Mouse (Mus musculus): ENCODE data around the gene Btaf1. TPM values are rescaled to one million over a fixed set of nuclear protein-coding genes. Genes with fewer than 3 reads are reported as not detected.
A peak's percentile ranks its signal among the peaks of the same experiment; 100 is the strongest.

Btaf1 gene
- total and polyA plus RNA-seq, 2 experiments from 2014 or later, result 3.5 to 16.9 TPM

DNA sequence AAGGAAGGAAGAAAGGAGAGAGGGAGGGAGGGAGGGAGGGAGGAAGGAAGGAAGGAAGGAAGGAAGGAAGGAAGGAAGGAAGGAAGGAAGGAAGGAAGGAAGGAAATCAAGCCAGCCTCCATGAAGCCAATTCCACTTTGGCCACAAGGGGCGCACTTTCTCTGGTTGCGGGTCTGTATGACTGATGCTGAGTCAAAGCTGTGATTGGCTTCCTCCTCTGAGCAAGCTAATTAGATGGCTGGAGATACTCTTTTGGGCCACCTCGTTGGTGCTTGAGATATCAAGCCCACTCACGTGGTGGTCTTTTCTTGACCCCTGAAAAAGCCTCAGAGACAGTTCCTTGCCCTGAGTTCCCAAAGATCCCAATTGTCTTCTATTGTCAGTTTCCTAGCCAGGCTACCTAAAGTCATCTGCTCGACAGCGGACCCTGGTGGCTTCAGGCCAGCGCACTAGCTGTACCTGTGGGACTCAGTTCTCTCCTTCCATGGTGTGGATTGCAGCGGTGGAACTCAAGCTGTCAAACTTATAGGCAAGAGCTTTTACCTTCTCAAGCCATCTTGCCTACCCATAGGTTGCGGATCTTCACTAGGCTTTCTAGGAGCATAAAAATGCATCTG is 16.1 kb upstream of the Btaf1 start:
- WGBS, result 21% methylated on average over 9 of the region's 9 CpGs
- no peaks in the 10 kb centered on the region for H3K36me3 ChIP-seq (ENCODE audit: insufficient read depth, low read length)
- ATAC-seq, result peak; percentile 41; the same call in 1 of the 2 replicates
- no peak overlapping the region for H3K4me2 ChIP-seq (ENCODE audit: low read depth, low read length)
- H3K9ac ChIP-seq (replicated peaks; ENCODE audit: low read length), result no peak overlapping the region
- no peak overlapping the region for H3K4me3 ChIP-seq (ENCODE audit: low read length)
- H3K27ac ChIP-seq, result no peak overlapping the region
- H3K27me3 ChIP-seq (ENCODE audit: insufficient read depth, low read length), result no peaks in the 10 kb centered on the region
- DNase-seq (ENCODE audit: low spot score), result peak; percentile 83
- H3K4me1 ChIP-seq (ENCODE audit: insufficient read depth, low read length), result peaks cover 3% of the 10 kb centered on the region; the same call in 1 of the 2 replicates
- TF ChIP-seq CTCF (IDR thresholded peaks at IDR 0.05; ENCODE audit: low read depth), result peak; percentile 80
- no peaks in the 10 kb centered on the region for H3K9me3 ChIP-seq (ENCODE audit: low read length)

DNA sequence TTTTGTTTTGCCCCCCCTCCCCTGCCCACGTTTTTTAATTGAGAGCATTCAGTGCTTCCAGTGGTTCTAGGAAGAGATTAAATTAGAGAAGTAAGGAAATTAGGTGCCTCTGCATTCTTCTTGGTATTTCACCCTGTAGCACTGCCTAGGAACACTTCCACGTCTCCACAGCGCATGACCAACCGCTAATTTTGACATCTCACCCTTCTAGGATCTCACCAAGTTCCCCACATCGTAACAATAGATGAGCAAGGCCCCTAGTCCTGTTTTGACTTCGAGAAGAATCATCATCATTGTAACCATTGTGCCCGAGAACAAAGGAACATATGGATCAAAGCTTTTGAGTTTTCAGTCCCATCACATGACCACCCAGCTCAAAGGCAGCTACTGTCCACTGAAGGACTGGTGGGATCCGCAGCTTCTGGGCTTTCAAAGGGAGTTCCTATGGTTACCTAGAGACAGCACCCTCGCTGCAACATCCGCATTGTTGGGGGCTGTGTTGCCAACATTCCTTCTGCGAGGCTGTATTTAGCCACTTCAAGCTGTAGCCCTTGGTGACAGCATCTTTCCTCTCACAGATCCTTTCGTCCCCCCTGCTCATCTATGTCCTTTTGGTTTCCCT is 15.3 kb upstream of the Btaf1 start:
- ATAC-seq (peak; percentile 95), DNase-seq (ENCODE audit: low spot score) (peak; percentile 75)
- Histone ChIP-seq H3K9me3 (ENCODE audit: low read length) (no peaks in the 10 kb centered on the region), H3K36me3 (ENCODE audit: insufficient read depth, low read length) (no peaks in the 10 kb centered on the region), H3K27ac (no peak overlapping the region), H3K4me3 (ENCODE audit: low read length) (no peak overlapping the region), H3K4me1 (ENCODE audit: insufficient read depth, low read length) (peaks cover 3% of the 10 kb centered on the region; the same call in 1 of the 2 replicates), H3K9ac (replicated peaks; ENCODE audit: low read length) (no peak overlapping the region), H3K27me3 (ENCODE audit: insufficient read depth, low read length) (no peaks in the 10 kb centered on the region), H3K4me2 (ENCODE audit: low read depth, low read length) (peak overlapping the region; percentile 3)
- 10% methylated on average over 12 of the region's 12 CpGs for WGBS
- no peak for TF ChIP-seq CTCF (IDR thresholded peaks at IDR 0.05; ENCODE audit: low read depth)

DNA sequence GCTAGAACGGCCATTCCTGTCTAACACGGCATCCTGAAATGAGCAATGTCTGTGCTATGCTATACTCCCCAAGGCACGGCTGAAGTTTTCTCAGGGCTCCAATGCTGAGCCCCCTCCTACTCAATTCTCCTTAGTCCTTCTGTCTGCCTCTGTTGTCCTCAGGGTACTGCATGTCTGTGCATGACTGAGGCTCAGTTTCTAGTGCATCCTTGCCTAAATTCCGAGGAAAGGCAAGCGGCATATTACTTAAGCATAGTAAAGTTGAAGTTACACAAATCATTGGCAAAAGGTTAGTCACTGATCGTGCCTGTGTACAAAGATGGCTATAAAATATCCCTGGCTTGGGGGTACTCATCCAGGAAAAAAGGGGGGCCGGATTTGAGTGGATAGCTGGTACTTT is 12.8 kb upstream of the Btaf1 start:
- DNase-seq (ENCODE audit: low spot score), result no peak
- H3K4me3 ChIP-seq (ENCODE audit: low read length), result no peak overlapping the region

GRCm38 (mm10) chr19:36916206-36916605 is 9.7 kb upstream of the Btaf1 start:
- DNase-seq (ENCODE audit: low spot score), result peak; percentile 43
- H3K27ac ChIP-seq, result peak overlapping the region; percentile 41; the same call in 1 of the 2 replicates

More for the DNA sequence above, 12.8 kb upstream of the Btaf1 start:
- TF ChIP-seq CTCF (IDR thresholded peaks at IDR 0.05; ENCODE audit: low read depth), result no peak
- H3K9ac ChIP-seq (replicated peaks; ENCODE audit: low read length), result no peak overlapping the region
- H3K4me2 ChIP-seq (ENCODE audit: low read depth, low read length), result no peak overlapping the region
- no peak overlapping the region for H3K27ac ChIP-seq
- no peaks in the 10 kb centered on the region for H3K9me3 ChIP-seq (ENCODE audit: low read length)
- 72% methylated on average over 7 of the region's 7 CpGs for WGBS
- no peak for ATAC-seq
- H3K36me3 ChIP-seq (ENCODE audit: insufficient read depth, low read length), result no peaks in the 10 kb centered on the region
- H3K27me3 ChIP-seq (ENCODE audit: insufficient read depth, low read length), result no peaks in the 10 kb centered on the region
- H3K4me1 ChIP-seq (ENCODE audit: insufficient read depth, low read length), result peaks cover 3% of the 10 kb centered on the region; the same call in 1 of the 2 replicates

DNA sequence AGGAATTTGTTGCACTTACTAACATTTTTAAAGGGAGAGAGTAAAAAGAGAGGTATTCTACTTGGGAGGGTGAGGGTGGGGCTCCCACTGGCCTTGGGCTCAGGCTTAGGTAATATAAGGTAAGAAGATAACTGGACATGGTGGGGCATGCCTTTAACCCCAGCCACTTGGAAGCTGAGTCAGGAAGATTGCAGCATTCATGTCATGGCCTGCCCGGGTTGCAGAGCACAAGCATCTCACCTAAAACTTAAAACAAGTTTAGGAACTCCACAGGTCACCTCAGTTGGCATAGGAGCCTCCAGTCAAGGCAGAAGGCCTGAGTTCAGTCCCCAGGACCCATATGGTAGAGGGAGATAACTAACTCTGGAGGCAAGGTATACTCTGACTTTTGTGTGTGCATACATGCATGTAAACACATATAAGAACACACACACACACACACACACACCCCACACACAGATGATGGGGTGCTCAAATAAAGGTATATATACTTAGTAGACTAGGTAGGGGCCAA is 8.9 kb upstream of the Btaf1 start:
- Histone ChIP-seq H3K4me3 (ENCODE audit: low read length) (no peak overlapping the region), H3K27me3 (ENCODE audit: insufficient read depth, low read length) (no peaks in the 10 kb centered on the region), H3K9ac (replicated peaks; ENCODE audit: low read length) (no peak overlapping the region), H3K27ac (no peak overlapping the region), H3K36me3 (ENCODE audit: insufficient read depth, low read length) (no peaks in the 10 kb centered on the region), H3K4me2 (ENCODE audit: low read depth, low read length) (peak overlapping the region; percentile 16), H3K4me1 (ENCODE audit: insufficient read depth, low read length) (no peaks in the 10 kb centered on the region), H3K9me3 (ENCODE audit: low read length) (no peaks in the 10 kb centered on the region)
- no peak for TF ChIP-seq CTCF (IDR thresholded peaks at IDR 0.05; ENCODE audit: low read depth)
- DNase-seq (ENCODE audit: low spot score) (no peak), ATAC-seq (no peak)
- WGBS, result 80% methylated on average over 1 of the region's 1 CpGs

More at GRCm38 (mm10) chr19:36916206-36916605, 9.7 kb upstream of the Btaf1 start:
- H3K4me1 ChIP-seq (ENCODE audit: insufficient read depth, low read length), result no peaks in the 10 kb centered on the region
- WGBS, result 61% methylated on average over 4 of the region's 4 CpGs
- ATAC-seq, result no peak
- TF ChIP-seq CTCF (IDR thresholded peaks at IDR 0.05; ENCODE audit: low read depth), result no peak
- no peaks in the 10 kb centered on the region for H3K9me3 ChIP-seq (ENCODE audit: low read length)
- H3K4me3 ChIP-seq (ENCODE audit: low read length), result no peak overlapping the region
- no peak overlapping the region for H3K4me2 ChIP-seq (ENCODE audit: low read depth, low read length)
- H3K9ac ChIP-seq (replicated peaks; ENCODE audit: low read length), result no peak overlapping the region
- H3K36me3 ChIP-seq (ENCODE audit: insufficient read depth, low read length), result no peaks in the 10 kb centered on the region
- no peaks in the 10 kb centered on the region for H3K27me3 ChIP-seq (ENCODE audit: insufficient read depth, low read length)

GRCm38 (mm10) chr19:36918441-36919301 is 7.2 kb upstream of the Btaf1 start:
- Histone ChIP-seq H3K36me3 (ENCODE audit: insufficient read depth, low read length) (no peaks in the 10 kb centered on the region), H3K27ac (peak overlapping the region; percentile 91), H3K27me3 (ENCODE audit: insufficient read depth, low read length) (no peaks in the 10 kb centered on the region), H3K4me3 (ENCODE audit: low read length) (peak overlapping the region; percentile 73), H3K9ac (replicated peaks; ENCODE audit: low read length) (peak overlapping the region; percentile 84), H3K4me1 (ENCODE audit: insufficient read depth, low read length) (no peaks in the 10 kb centered on the region), H3K4me2 (ENCODE audit: low read depth, low read length) (peak overlapping the region; percentile 92), H3K9me3 (ENCODE audit: low read length) (no peaks in the 10 kb centered on the region)
- TF ChIP-seq CTCF (IDR thresholded peaks at IDR 0.05; ENCODE audit: low read depth), result peak; percentile 71
- WGBS, result 0% methylated on average over 84 of the region's 85 CpGs
- DNase-seq (ENCODE audit: low spot score) (peak; percentile 89), ATAC-seq (peak; percentile 92)
